Mouse (Mus musculus) forebrain, embryonic 14.5 days (tissue): Measurements from ENCODE around the gene Auh. TPM values are rescaled to one million over a fixed set of nuclear protein-coding genes. Genes with fewer than 3 reads are reported as not detected.

Experiments used
- ATAC-seq: fragments of 200-750 bp; cut with Nextera tagmentation; 2 replicates; pipeline ENCODE4 v1.8.0; 2017; ENCODE audit warnings: mild to moderate bottlenecking, moderate library complexity
- DNase-seq: peaks from one replicate; pipeline ENCODE4 v3.0.0-alpha.2; 2015; ENCODE audit warnings: low spot score
- H3K27ac ChIP-seq: fragments of 300-500 bp; sonication (generic); 2 replicates; pipeline ENCODE4 v1.5.1; 2014; ENCODE audit warnings: low read depth, mild to moderate bottlenecking, control low read depth, low read length, moderate library complexity
- H3K27me3 ChIP-seq: fragments of 300-500 bp; sonication (generic); replicated peaks from 2 replicates; pipeline ENCODE4 v1.6.1; 2014; ENCODE audit warnings: low read length, control low read depth, mixed read lengths; ENCODE audit not compliant: control insufficient read depth, insufficient read depth
- H3K36me3 ChIP-seq: fragments of 300-500 bp; sonication (generic); 2 replicates; pipeline ENCODE4 v1.6.1; 2014; ENCODE audit warnings: low read length, control low read depth; ENCODE audit not compliant: control insufficient read depth, insufficient read depth
- H3K4me1 ChIP-seq: fragments of 300-500 bp; sonication (generic); 2 replicates; pipeline ENCODE4 v1.6.1; 2014; ENCODE audit warnings: antibody characterized with exemption, low read length, control low read depth; ENCODE audit not compliant: control insufficient read depth, insufficient read depth
- H3K4me2 ChIP-seq: fragments of 300-500 bp; sonication (generic); 2 replicates; pipeline ENCODE4 v1.6.1; 2014; ENCODE audit warnings: mild to moderate bottlenecking, control low read depth, low read length
- H3K4me3 ChIP-seq: fragments of 300-500 bp; sonication (generic); 2 replicates; pipeline ENCODE4 v1.5.1; 2014; ENCODE audit warnings: low read depth, low read length, control low read depth
- H3K9ac ChIP-seq: fragments of 300-500 bp; sonication (generic); 2 replicates; pipeline ENCODE4 v1.6.1; 2014; ENCODE audit warnings: mild to moderate bottlenecking, low read length, control low read depth, moderate library complexity
- H3K9me3 ChIP-seq: fragments of 300-500 bp; sonication (generic); replicated peaks from 2 replicates; pipeline ENCODE4 v1.6.1; 2016; ENCODE audit warnings: low read length, control low read depth, mixed read lengths; ENCODE audit not compliant: control insufficient read depth
- WGBS: fragments of 180-500 bp; shearing (Covaris S2); extraction: QIAGEN DNeasy Blood & Tissue Kit; methylation state at CpG from one replicate; pipeline ENCODE4 v1.1.7; 2014; 5-methylcytosine and 5-hydroxymethylcytosine counted together
- polyA plus RNA-seq: library from polyadenylated mRNA; unstranded; fragments of >200 nt; fragmentation: Nextera tagmentation; extraction: Ambion mirVana; gene quantifications from 2 replicates; pipeline ENCODE4 v1.2.1, GENCODE M21; 2014

The Auh gene
- polyA plus RNA-seq, 1 experiment from 2014 or later, result 47.9 TPM

- peaks cover 16% of the 10 kb centered on the region for H3K36me3 ChIP-seq
- no peaks in the 10 kb centered on the region for H3K9me3 ChIP-seq
- ATAC-seq (no peak), DNase-seq (no peak)
- no peaks in the 10 kb centered on the region for H3K27me3 ChIP-seq
- no peaks in the 10 kb centered on the region for H3K4me1 ChIP-seq
- H3K27ac ChIP-seq, result no peak overlapping the region
- H3K9ac ChIP-seq, result no peak overlapping the region
- 63% methylated on average over 6 of the region's 6 CpGs for WGBS
- no peak overlapping the region for H3K4me3 ChIP-seq
- no peak overlapping the region for H3K4me2 ChIP-seq
These were observed 31.7 kb downstream of the Auh start for GRCm38 (mm10) chr13:52897806-52898205.

DNA sequence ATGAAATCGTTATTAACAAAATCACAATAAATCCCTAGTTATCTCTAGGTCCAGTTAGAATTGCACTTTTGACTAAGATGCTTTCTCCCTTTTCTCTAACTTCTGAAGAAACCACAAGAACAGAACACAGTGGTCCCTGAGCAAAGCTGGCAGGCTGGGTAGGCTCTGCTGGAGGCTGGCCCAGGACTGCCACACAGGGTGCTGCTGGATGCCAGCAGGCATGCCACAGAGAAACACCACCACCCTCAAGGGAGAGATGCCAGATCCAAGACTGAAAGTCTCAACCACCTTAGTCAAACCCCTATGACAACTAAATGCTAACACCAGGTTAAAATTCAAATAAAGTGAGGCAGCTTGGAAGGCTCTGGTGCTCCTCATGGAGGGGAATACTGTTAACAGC is 36.7 kb downstream of the Auh start:
- Histone ChIP-seq H3K27me3 (no peaks in the 10 kb centered on the region), H3K27ac (no peak overlapping the region), H3K4me3 (no peak overlapping the region), H3K9me3 (no peaks in the 10 kb centered on the region), H3K4me1 (no peaks in the 10 kb centered on the region), H3K9ac (no peak overlapping the region), H3K4me2 (no peak overlapping the region), H3K36me3 (peaks cover 4% of the 10 kb centered on the region; the same call in 1 of the 2 replicates)
- ATAC-seq, result no peak
- no peak for DNase-seq
- WGBS, result 96% methylated on average over 1 of the region's 1 CpGs

GRCm38 (mm10) chr13:52892065-52892503 is 37.4 kb downstream of the Auh start:
- H3K4me3 ChIP-seq, result no peak overlapping the region
- no peak overlapping the region for H3K9ac ChIP-seq
- 78% methylated on average over 10 of the region's 10 CpGs for WGBS
- H3K27ac ChIP-seq, result no peak overlapping the region
- DNase-seq (no peak), ATAC-seq (no peak)
- H3K27me3 ChIP-seq, result no peaks in the 10 kb centered on the region
- H3K4me2 ChIP-seq, result no peak overlapping the region
- peaks cover 3% of the 10 kb centered on the region; the same call in 1 of the 2 replicates for H3K36me3 ChIP-seq
- H3K4me1 ChIP-seq, result no peaks in the 10 kb centered on the region
- no peaks in the 10 kb centered on the region for H3K9me3 ChIP-seq

- H3K4me2 ChIP-seq, result no peak overlapping the region
- H3K4me1 ChIP-seq, result no peaks in the 10 kb centered on the region
- no peak overlapping the region for H3K27ac ChIP-seq
- H3K27me3 ChIP-seq, result no peaks in the 10 kb centered on the region
- H3K4me3 ChIP-seq, result no peak overlapping the region
- no peak overlapping the region for H3K9ac ChIP-seq
- no peaks in the 10 kb centered on the region for H3K9me3 ChIP-seq
- no peak for ATAC-seq
- DNase-seq, result no peak
- 86% methylated on average over 9 of the region's 9 CpGs for WGBS
- H3K36me3 ChIP-seq, result no peaks in the 10 kb centered on the region
These were observed 39.2 kb downstream of the Auh start for GRCm38 (mm10) chr13:52890313-52890712.

- no peak for ATAC-seq
- no peaks in the 10 kb centered on the region for H3K9me3 ChIP-seq
- H3K4me2 ChIP-seq, result no peak overlapping the region
- H3K27me3 ChIP-seq, result no peaks in the 10 kb centered on the region
- no peak overlapping the region for H3K27ac ChIP-seq
- no peak overlapping the region for H3K4me3 ChIP-seq
- no peak overlapping the region for H3K9ac ChIP-seq
- 93% methylated on average over 7 of the region's 7 CpGs for WGBS
- no peak for DNase-seq
- no peaks in the 10 kb centered on the region for H3K36me3 ChIP-seq
- H3K4me1 ChIP-seq, result no peaks in the 10 kb centered on the region
These were observed 42.7 kb downstream of the Auh start for GRCm38 (mm10) chr13:52886779-52887178.

- Histone ChIP-seq H3K4me1 (peaks cover 10% of the 10 kb centered on the region), H3K36me3 (no peaks in the 10 kb centered on the region), H3K4me2 (no peak overlapping the region), H3K4me3 (no peak overlapping the region), H3K9ac (no peak overlapping the region), H3K27me3 (no peaks in the 10 kb centered on the region), H3K27ac (no peak overlapping the region), H3K9me3 (no peaks in the 10 kb centered on the region)
- 82% methylated on average over 4 of the region's 4 CpGs for WGBS
- DNase-seq, result no peak
- no peak for ATAC-seq
These were observed 45.5 kb downstream of the Auh start for GRCm38 (mm10) chr13:52883960-52884326.

- Histone ChIP-seq H3K4me1 (peaks cover 10% of the 10 kb centered on the region), H3K9me3 (no peaks in the 10 kb centered on the region), H3K27me3 (no peaks in the 10 kb centered on the region), H3K36me3 (no peaks in the 10 kb centered on the region), H3K27ac (no peak overlapping the region; the same call in 1 of the 2 replicates), H3K4me3 (no peak overlapping the region), H3K9ac (no peak overlapping the region), H3K4me2 (no peak overlapping the region)
- DNase-seq (no peak), ATAC-seq (no peak)
- WGBS, result 78% methylated on average over 19 of the region's 19 CpGs
These were observed 46.2 kb downstream of the Auh start for GRCm38 (mm10) chr13:52883084-52883959.

DNA sequence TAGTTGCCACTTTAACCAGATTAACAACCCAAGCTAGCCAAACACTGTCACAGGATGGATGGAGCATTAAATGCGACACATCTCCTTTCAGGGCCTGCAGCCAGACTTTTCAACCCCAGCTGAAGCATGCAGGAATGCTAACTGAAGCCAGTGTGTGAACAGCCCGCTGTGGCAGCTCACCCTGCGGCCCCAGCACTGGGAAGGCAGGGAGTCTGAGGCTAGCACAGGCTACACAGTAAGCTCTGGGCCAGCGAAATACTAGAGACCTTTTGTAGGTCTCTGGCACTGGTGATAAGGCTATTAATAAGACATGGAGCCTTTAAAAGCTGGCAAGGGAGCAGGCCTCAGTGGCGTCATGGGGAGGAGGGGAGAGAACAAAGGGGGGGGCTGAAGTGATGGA is 49.1 kb downstream of the Auh start:
- ATAC-seq (peak; percentile 64; the same call in 1 of the 2 replicates), DNase-seq (peak; percentile 65)
- Histone ChIP-seq H3K9me3 (no peaks in the 10 kb centered on the region), H3K4me2 (no peak overlapping the region), H3K9ac (peak overlapping the region; percentile 40), H3K36me3 (no peaks in the 10 kb centered on the region), H3K4me3 (no peak overlapping the region), H3K27ac (no peak overlapping the region; the same call in 1 of the 2 replicates), H3K4me1 (peaks cover 17% of the 10 kb centered on the region), H3K27me3 (no peaks in the 10 kb centered on the region)
- WGBS, result 23% methylated on average over 5 of the region's 5 CpGs

DNA sequence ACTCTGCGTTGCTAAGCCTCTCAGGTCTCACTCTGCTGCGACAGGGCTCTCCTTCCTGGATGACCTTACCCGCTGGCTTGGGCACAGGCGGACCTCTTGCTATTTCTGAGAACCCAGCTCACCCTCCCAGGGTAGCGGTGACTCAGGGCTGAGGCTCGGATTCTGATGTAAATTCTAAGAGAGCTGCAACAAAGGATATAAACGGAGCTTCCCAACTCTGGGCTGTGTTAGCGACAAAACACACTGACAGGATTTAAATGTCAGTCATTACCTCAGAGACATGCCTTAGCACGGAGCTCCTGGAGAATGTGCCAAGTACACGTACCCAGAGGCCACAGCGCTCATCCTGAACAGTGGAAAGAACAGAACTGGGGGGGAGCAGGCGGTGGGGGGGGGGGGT is 49.6 kb downstream of the Auh start:
- Histone ChIP-seq H3K9me3 (no peaks in the 10 kb centered on the region), H3K4me2 (no peak overlapping the region), H3K27ac (0 out of 2 replicates have a peak overlapping the region, but pooled peaks have one; percentile 33), H3K9ac (peak overlapping the region; percentile 40), H3K36me3 (no peaks in the 10 kb centered on the region), H3K4me1 (peaks cover 22% of the 10 kb centered on the region), H3K27me3 (no peaks in the 10 kb centered on the region), H3K4me3 (no peak overlapping the region)
- DNase-seq, result peak; percentile 62
- WGBS, result 25% methylated on average over 12 of the region's 12 CpGs
- peak; percentile 56 for ATAC-seq
